Mouse (Mus musculus): Measurements from ENCODE around the gene Rpl15. TPM values are rescaled to one million over a fixed set of nuclear protein-coding genes. Genes with fewer than 3 reads are reported as not detected.
"Not testable (repeated sequence)": the region's sequence is repeated elsewhere in the genome, so short reads cannot be mapped to it uniquely, and the experiment has no call there.

Gene Rpl15
- total RNA-seq, 1 experiment from 2014 or later = 1,684 TPM

DNA sequence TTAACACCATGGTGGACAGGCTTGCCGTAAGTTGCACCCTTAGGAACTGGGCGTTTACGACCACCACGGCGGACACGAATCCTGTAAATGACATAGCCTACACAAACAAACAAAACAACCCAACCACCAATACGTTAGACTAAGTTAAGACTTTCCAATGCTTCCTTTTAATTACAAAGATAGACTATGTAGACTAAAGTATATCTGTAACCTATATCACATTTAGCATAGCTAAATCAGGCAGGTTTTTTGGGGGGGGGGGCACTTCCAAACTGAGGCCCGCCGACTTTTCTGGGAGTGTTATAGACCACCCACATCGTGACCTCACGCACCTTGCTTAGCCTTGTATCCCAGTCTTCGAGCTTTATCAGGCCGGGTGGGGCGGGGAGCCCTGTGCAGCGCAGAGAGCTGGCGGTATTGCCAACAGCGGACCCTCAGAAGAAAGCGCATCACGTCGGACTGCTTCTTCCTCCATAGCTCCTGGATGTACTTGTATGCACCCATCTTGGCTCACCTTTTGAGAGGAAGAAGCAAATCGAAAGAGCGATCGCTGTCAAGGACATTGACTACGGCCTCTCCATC lies 1.2 kb downstream of the Rpl15 start:
- not testable (repeated sequence) for ATAC-seq (replicated peaks in 1 of 2; ENCODE audit: insufficient read depth in 1 of 2, low FRiP score in 2 of 2, low TSS enrichment in 1 of 2, low read depth in 1 of 2, poor library complexity in 2 of 2, severe bottlenecking in 2 of 2)

DNA sequence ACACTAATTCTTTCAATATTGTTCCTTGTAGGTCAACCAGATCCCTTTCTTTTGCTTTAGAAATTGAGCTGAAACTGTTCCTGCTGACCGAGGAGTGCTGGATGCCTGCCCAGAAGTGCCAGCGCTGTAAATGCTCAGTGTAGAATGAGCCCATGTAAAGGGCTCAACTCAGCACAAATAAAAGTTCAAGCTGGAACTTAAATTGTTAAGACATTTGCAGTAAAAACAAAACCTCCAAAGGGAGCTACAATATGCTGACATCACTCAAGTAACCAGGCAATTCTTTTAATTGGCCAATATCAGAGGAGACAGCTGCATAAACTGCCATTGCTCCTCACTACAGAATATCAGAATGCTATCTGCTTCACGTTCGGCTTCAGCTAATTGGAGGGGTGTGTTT lies 7.8 kb downstream of the Rpl15 start:
- ATAC-seq (replicated peaks in 1 of 2; ENCODE audit: insufficient read depth in 1 of 2, low FRiP score in 2 of 2, low TSS enrichment in 1 of 2, low read depth in 1 of 2, poor library complexity in 2 of 2, severe bottlenecking in 2 of 2) = 0 out of 4 replicates have a peak, but pooled peaks have one; percentile 22 to 30

DNA sequence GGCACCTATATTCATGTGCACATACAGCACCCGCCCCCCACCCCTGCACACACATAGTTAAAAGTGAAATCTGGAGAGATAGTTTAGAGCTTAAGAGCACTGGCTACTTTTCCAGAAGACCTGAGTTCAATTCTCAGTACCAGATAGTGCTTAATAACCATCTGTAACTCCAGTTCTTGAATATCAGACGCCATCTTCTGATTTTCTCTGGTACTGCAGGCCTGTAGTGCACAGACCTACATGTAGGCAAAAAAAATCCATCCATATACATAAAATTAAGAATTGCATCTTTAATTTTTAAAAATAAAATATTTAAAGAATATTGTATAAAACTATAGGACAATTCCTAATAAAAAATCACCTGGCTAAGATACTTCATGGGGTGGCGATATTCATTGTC lies 10.0 kb downstream of the Rpl15 start:
- no peak for ATAC-seq (replicated peaks in 1 of 2; ENCODE audit: insufficient read depth in 1 of 2, low FRiP score in 2 of 2, low TSS enrichment in 1 of 2, low read depth in 1 of 2, poor library complexity in 2 of 2, severe bottlenecking in 2 of 2)

DNA sequence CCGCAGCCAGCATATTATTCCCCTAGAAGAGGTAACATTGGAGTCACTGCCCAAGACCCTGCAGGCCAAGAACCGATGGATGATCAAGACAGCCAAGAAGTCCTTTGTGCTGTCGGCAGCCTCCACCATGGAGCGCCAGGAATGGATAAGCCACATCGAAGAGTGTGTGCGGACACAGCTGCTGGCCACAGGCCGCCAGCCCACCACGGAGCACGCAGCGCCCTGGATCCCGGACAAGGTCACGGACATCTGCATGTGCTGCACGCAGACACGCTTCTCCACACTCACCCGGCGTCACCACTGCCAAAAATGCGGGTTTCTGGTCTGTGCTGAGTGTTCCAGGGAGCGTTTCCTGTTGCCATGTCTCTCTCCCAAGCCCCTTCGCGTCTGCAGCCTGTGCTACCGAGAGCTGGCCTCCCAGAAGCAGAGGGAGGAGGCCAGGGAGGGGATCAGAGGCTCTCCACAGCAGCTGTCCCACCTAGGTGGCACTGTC lies 28.5 kb downstream of the Rpl15 start:
- no peak for ATAC-seq (replicated peaks in 1 of 2; ENCODE audit: insufficient read depth in 1 of 2, low FRiP score in 2 of 2, low TSS enrichment in 1 of 2, low read depth in 1 of 2, poor library complexity in 2 of 2, severe bottlenecking in 2 of 2)

DNA sequence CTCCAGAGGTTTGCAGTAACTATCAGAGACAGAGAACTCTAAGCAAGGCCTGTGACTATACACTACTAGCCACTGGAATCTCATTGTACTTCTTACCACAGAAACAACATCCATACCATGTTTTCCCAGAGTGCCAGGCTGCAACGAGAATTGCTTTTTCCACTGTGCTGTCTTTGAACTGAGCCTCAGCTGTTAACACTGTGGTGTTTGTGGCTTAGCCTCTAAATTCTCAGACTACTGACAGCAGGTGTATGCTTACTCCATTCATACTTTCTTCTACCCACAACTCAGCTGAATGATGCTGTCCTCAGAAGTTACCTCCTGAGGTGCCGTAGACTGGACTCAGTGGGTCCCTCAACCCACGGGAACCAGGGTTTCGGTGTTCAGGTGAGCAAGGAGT lies 29.4 kb downstream of the Rpl15 start:
- ATAC-seq (replicated peaks in 1 of 2; ENCODE audit: insufficient read depth in 1 of 2, low FRiP score in 2 of 2, low TSS enrichment in 1 of 2, low read depth in 1 of 2, poor library complexity in 2 of 2, severe bottlenecking in 2 of 2) = no peak

DNA sequence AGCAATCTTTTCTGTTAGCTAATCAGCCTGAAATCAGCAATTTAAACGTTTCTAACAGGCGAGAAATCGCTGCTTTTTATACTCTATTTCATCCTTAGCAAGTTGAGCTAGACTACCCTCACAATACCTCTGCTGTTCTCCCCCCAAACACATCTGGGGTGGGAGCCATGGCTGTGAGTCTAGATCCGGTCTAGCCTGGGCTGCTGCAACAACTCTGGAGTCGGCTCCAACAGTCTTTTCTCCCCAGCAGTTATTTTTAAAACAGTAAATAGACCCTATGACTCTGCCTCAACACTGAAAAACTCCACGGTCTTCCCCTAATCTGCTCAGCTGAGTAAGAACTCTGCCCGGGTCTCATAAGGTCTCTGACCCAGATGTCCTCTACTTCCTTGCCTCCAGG lies 31.1 kb downstream of the Rpl15 start:
- no peak for ATAC-seq (replicated peaks in 1 of 2; ENCODE audit: insufficient read depth in 1 of 2, low FRiP score in 2 of 2, low TSS enrichment in 1 of 2, low read depth in 1 of 2, poor library complexity in 2 of 2, severe bottlenecking in 2 of 2)

DNA sequence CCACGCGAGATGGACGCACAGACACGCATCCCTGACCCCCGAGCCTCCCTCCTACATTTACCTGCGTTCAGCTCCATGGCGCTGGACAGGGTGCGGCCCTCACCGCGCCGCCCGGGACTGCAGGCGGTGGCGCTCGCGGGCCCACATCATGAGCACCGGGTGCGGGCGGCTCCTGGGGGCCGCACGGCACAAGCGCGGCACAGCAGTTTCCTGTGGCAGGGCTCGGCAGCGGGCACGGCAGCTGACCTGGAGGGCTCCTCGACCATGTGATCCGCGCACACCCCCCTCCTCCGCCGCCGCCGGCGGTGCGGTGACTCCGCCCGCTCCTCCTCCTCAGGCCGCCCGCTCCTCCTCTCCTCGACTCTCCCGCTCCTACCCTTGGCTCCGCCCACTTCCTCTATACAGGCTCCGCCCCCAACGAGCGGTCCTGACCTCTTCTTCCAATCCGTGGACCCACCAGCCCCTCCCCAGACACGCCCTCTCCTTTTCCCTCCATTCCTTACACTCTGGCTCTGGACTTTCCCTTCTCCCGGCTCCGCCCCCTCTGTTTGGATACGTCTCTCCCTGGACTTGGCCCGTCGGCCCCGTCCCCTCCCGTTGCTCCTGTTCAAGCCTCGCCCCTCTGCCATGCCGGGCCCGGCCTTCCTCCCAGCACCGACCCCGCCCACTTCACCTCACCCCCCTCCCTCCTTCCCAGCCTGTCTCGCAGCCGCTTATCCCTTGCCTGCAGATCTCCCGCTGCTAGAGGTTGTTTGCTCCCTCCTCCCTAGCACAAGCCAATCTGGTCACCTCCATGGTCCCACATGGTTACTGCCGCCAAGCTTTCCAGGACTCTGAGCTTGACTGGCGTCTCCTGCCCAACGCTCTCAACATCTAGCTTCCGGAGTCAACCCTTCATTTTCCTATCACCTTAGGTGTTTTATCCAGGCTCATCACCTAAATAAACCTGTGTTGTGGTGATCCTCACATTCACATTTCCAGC lies 32.1 kb downstream of the Rpl15 start, which contains the start of gene Nr1d2:
Nr1d2 (minus strand) TSS at position 378 of the 982 bp plus-strand sequence.
- ATAC-seq (replicated peaks in 1 of 2; ENCODE audit: insufficient read depth in 1 of 2, low FRiP score in 2 of 2, low TSS enrichment in 1 of 2, low read depth in 1 of 2, poor library complexity in 2 of 2, severe bottlenecking in 2 of 2) = peak; percentile 78 to 81

DNA sequence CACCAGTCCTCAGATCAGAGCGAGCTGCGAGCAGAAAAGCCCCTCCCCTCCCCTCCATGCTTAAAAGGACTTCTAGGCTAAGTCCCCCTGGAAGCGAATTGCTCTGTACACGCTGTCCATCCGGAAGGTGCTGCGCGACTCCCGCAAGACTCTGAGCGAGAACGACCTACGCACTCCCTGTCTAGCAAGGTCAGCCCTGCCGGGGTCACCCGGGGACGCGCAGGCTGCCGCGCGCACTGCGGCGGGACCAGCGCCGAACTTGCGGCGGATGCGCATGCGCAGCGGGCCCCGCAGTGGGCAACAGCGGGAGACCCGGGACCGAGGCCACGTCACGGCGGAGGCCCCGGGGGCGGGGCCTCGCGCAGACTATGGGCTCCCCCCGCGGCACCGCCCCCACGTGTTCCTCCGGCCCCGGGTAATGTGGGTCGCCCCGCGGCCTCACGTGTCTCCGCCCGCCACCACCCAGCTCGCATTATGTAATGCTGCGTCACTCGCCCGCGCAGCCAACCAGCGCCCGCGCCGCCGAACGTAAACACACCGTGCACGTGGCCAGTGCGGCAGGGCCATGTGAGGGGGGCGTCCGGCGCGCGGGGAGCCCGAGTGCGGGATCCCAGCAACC lies 33.0 kb downstream of the Rpl15 start:
- peak; percentile 66 to 69 for ATAC-seq (replicated peaks in 1 of 2; ENCODE audit: insufficient read depth in 1 of 2, low FRiP score in 2 of 2, low TSS enrichment in 1 of 2, low read depth in 1 of 2, poor library complexity in 2 of 2, severe bottlenecking in 2 of 2)

DNA sequence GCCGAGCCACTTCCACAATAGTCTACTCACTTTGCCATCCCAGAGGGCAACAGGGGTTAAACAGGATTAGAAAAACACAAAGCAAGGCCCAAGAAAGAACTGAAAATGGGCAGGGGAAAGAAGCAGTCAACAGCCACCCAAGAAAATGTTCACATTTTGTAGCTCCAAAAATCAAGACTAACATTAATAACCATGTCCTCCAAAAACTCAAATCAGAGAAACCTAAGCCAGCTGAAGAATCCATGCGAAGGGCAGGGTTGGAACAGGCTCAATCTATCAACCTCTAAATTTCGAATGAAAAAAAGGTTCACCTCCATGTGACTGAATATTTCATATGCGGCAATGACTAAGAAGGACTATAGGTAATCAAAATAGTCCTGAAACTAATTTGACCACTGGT lies 33.8 kb downstream of the Rpl15 start:
- ATAC-seq (replicated peaks in 1 of 2; ENCODE audit: insufficient read depth in 1 of 2, low FRiP score in 2 of 2, low TSS enrichment in 1 of 2, low read depth in 1 of 2, poor library complexity in 2 of 2, severe bottlenecking in 2 of 2) = no peak

DNA sequence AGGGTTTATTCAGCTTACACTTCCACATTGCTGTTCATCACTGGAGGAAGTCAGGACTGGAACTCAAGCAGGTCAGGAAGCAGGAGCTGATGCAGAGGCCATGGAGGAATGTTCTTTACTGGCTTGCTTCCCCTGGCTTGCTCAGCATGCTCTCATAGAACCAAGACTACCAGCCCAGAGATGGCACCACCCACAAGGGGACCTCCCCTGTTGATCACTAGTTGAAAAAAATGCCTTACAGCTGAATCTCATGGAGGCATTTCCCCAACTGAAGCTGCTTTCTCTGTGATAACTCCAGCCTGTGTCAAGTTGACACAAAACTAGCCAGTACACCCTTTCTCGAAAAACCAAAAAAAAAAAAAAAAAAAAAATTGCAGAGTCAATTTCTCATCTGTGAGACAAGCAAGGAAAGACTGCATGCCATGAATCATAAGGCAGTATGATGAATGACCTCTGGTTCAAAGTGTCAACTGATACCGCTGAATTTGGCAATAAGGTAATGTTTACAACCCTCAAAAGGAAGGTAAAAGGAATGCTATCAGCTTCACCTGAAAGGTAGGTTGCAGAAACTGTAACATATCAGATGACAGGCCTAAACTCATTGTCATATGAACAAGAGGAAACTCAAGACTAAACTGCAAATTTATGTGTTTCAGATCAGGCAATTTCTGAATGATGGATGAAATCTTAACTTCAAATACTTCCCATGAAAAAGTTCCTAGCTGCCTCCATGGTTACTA lies 34.5 kb downstream of the Rpl15 start:
- ATAC-seq (replicated peaks in 1 of 2; ENCODE audit: insufficient read depth in 1 of 2, low FRiP score in 2 of 2, low TSS enrichment in 1 of 2, low read depth in 1 of 2, poor library complexity in 2 of 2, severe bottlenecking in 2 of 2) = not testable (repeated sequence)

DNA sequence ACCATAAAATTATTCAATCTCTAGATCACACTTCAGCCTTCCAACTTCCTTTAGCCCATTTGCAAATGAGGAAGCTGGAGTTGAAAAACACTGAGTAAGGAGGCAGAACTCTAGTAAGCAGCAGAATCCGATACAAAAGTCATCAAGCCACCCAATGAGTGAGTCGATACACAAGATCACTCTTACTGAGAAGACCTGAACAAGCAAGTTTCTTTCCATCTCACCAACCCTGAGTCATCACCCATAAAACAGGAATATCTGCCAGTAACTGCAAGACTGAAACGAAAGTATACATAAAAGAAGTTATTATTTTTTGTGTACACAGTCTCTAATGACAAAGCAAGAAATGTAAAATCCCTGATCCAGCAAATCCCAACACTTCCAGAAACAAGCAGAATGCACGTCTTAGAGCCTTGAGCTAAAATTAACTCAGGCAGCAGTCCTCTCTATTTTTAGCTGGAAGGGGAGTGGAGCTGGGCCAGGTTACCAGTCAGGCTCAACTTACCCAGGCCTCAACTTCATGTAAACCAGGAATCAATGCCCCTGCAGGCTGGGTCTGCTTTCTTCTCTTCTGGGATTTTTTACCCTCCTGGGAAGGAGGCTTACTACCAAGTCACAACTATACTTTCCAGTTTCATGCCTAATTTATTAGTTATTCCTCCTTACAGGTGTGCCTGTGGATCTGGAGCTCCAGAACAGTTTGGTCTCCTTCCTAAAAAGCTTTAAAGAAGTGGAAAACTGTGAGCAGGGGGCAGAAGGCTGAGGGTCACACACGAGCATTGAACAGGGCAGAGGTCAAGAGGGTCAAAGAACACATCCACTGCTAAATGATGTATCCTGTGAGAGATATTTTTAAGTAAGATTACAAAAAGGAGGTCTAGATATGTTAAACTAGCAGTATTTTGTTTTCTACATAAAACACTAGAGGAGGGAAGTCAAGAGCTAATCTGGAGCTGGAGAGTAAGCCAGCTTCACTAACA lies 36.9 kb downstream of the Rpl15 start:
- peak; percentile 20 to 33; a peak in 2 of 4 replicates for ATAC-seq (replicated peaks in 1 of 2; ENCODE audit: insufficient read depth in 1 of 2, low FRiP score in 2 of 2, low TSS enrichment in 1 of 2, low read depth in 1 of 2, poor library complexity in 2 of 2, severe bottlenecking in 2 of 2)

DNA sequence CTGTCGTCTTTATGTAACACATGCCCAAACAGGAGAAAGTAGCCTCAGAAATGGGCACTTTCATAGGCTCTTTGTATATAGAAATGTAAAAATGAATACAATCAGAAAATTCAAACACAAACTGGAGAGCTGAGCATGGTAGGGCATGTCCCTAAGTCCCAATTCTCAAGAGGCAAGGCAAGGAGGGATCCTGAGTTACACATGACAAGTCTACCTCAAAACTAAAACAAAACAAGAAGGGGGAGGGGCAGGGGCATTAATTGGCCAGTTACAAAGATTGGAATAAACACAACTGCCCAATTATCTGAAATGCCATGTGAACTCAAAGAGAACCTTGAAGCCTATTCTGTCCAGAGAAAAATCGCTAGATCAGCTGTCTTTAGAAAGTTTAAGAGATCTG lies 38.1 kb downstream of the Rpl15 start:
- no peak for ATAC-seq (replicated peaks in 1 of 2; ENCODE audit: insufficient read depth in 1 of 2, low FRiP score in 2 of 2, low TSS enrichment in 1 of 2, low read depth in 1 of 2, poor library complexity in 2 of 2, severe bottlenecking in 2 of 2)

DNA sequence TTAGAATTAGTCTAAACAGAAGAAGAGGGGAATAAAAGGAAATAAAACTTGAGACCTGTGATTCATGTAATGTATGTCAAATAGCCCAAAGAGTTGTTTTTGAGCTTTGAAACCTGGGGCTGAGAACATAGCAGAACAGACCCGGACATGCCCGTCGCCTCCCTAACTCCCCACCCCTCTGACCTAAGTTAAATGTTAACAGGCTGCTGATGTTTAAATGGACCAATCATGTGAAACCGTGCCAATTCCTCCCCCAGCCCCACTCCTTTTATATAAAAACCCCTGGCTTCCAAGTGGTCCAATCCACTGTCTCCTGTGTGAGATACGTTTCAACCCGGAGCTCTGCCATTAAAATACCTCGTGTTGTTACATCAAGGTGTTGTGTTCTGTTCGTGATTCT lies 39.3 kb downstream of the Rpl15 start:
- ATAC-seq (replicated peaks in 1 of 2; ENCODE audit: insufficient read depth in 1 of 2, low FRiP score in 2 of 2, low TSS enrichment in 1 of 2, low read depth in 1 of 2, poor library complexity in 2 of 2, severe bottlenecking in 2 of 2) = not testable (repeated sequence)

DNA sequence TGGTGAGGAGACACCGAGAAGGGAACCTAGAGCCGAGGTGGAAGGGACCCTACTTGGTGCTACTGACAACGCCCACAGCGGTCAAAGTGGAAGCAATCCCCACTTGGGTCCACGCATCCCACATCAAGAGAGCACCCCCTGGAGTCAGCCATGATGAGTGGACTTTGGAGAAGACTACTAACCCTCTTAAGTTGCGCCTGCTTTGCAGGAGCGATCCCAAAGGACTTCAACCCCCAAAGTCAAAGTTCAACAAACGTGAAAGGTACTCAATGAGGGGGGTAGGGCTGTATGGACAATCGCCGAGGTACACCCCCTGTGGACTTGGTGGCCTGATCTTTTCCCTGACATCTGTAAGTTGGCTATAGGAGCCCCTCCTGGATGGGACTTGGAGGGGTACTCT lies 41.4 kb downstream of the Rpl15 start:
- ATAC-seq (replicated peaks in 1 of 2; ENCODE audit: insufficient read depth in 1 of 2, low FRiP score in 2 of 2, low TSS enrichment in 1 of 2, low read depth in 1 of 2, poor library complexity in 2 of 2, severe bottlenecking in 2 of 2) = not testable (repeated sequence)

DNA sequence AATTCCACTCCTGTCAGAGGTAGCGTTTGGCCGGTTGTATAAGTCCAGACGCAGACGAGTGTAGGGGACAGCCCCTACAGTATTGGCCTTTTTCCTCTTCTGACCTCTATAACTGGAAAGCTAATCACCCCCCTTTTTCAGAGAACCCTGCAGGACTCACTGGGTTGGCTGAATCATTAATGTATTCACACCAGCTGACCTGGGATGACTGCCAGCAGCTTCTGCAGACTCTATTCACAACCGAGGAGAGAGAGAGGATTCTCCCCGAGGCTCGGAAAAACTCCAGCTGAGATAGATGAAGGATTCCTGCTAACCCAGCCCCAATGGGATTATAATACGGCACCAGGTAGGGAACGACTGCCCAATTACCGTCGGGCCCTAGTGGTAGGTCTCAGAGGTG lies 45.0 kb downstream of the Rpl15 start:
- not testable (repeated sequence) for ATAC-seq (replicated peaks in 1 of 2; ENCODE audit: insufficient read depth in 1 of 2, low FRiP score in 2 of 2, low TSS enrichment in 1 of 2, low read depth in 1 of 2, poor library complexity in 2 of 2, severe bottlenecking in 2 of 2)

DNA sequence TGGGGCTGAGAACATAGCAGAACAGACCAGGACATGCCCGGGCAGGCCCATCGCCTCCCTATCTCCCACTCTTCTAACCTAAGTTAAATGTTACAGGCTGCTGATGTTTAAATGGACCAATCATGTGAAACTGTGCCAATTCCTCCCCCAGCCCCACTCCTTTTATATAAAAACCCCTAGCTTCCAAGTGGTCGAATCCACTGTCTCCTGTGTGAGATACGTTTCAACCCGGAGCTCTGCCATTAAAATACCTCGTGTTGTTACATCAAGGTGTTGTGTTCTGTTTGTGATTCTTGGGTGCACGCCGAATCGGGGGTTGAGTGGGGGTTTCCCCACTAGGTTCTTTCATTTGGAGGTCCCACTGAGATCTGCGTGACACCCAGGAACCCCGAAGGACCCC lies 45.8 kb downstream of the Rpl15 start:
- not testable (repeated sequence) for ATAC-seq (replicated peaks in 1 of 2; ENCODE audit: insufficient read depth in 1 of 2, low FRiP score in 2 of 2, low TSS enrichment in 1 of 2, low read depth in 1 of 2, poor library complexity in 2 of 2, severe bottlenecking in 2 of 2)

Data from hematopoietic stem cell, adult 5-6 weeks (primary cell).